Mouse (Mus musculus): Measurements from ENCODE around the gene Olfr652.

The Olfr652 gene

GRCm38 (mm10) chr7:104560601-104561000 is at the start of gene Olfr652:
Gene Olfr652 (plus strand): TSS chr7:104560901.
- DNase-seq (ENCODE audit: low spot score) = no peak

- no peak for DNase-seq (ENCODE audit: low spot score)
Measured at GRCm38 (mm10) chr7:104549833-104550232, 10.9 kb upstream of the Olfr652 start, which contains the start of gene Olfr651. Gene Olfr651 (plus strand): TSS chr7:104550133.

GRCm38 (mm10) chr7:104552700-104553099 is 8.0 kb upstream of the Olfr652 start:
- no peak for DNase-seq (ENCODE audit: low spot score)

GRCm38 (mm10) chr7:104577014-104577413 is 16.3 kb downstream of the Olfr652 start, which contains the start of gene Olfr653:
Gene Olfr653 (plus strand): TSS chr7:104577314.
- no peak for DNase-seq (ENCODE audit: low spot score)

GRCm38 (mm10) chr7:104580846-104581245 is 20.1 kb downstream of the Olfr652 start:
- DNase-seq (ENCODE audit: low spot score) = no peak

- DNase-seq (ENCODE audit: low spot score) = no peak
Measured at GRCm38 (mm10) chr7:104581429-104581828, 20.7 kb downstream of the Olfr652 start.

GRCm38 (mm10) chr7:104586725-104587124 is 26.0 kb downstream of the Olfr652 start, which contains the start of gene Olfr654:
Gene Olfr654 (plus strand): TSS chr7:104587025.
- no peak for DNase-seq (ENCODE audit: low spot score)

- no peak for DNase-seq (ENCODE audit: low spot score)
Measured at GRCm38 (mm10) chr7:104588274-104588673, 27.6 kb downstream of the Olfr652 start.

- DNase-seq (ENCODE audit: low spot score) = no peak
Measured at GRCm38 (mm10) chr7:104601679-104602078, 41.0 kb downstream of the Olfr652 start, which contains the start of gene Olfr655. Gene Olfr655 (minus strand): TSS chr7:104601779.

GRCm38 (mm10) chr7:104603173-104603572 is 42.5 kb downstream of the Olfr652 start:
- DNase-seq (ENCODE audit: low spot score) = peak; percentile 11

GRCm38 (mm10) chr7:104604727-104605126 is 44.0 kb downstream of the Olfr652 start:
- DNase-seq (ENCODE audit: low spot score) = no peak

GRCm38 (mm10) chr7:104613655-104614054 is 53.0 kb downstream of the Olfr652 start, which contains the start of gene Olfr656:
Gene Olfr656 (plus strand): TSS chr7:104613955.
- DNase-seq (ENCODE audit: low spot score) = no peak
